Mouse (Mus musculus) forebrain, embryonic 13.5 days (tissue): ENCODE measurements around the gene Nhp2. TPM values are rescaled to one million over a fixed set of nuclear protein-coding genes. Genes with fewer than 3 reads are reported as not detected.

Experiments used
- ATAC-seq: fragments of 200-750 bp; cut with Nextera tagmentation; 2 replicates; pipeline ENCODE4 v1.8.0; 2017
- H3K27ac ChIP-seq: fragments of 300-500 bp; sonication (generic); 2 replicates; pipeline ENCODE4 v1.5.1; 2015; ENCODE audit warnings: inconsistent platforms, mild to moderate bottlenecking, moderate library complexity
- H3K27me3 ChIP-seq: fragments of 300-500 bp; sonication (generic); 2 replicates; pipeline ENCODE4 v1.6.1; 2015; ENCODE audit warnings: mild to moderate bottlenecking, inconsistent platforms
- H3K36me3 ChIP-seq: fragments of 300-500 bp; sonication (generic); 2 replicates; pipeline ENCODE4 v1.6.1; 2015; ENCODE audit warnings: mild to moderate bottlenecking, inconsistent platforms; ENCODE audit not compliant: poor library complexity, severe bottlenecking
- H3K4me1 ChIP-seq: fragments of 300-500 bp; sonication (generic); 2 replicates; pipeline ENCODE4 v1.6.1; 2015; ENCODE audit warnings: inconsistent platforms
- H3K4me2 ChIP-seq: fragments of 300-500 bp; sonication (generic); 2 replicates; pipeline ENCODE4 v1.6.1; 2015; ENCODE audit warnings: inconsistent platforms, mild to moderate bottlenecking, moderate library complexity
- H3K4me3 ChIP-seq: fragments of 300-500 bp; sonication (generic); 2 replicates; pipeline ENCODE4 v1.5.1; 2015; ENCODE audit warnings: mild to moderate bottlenecking, inconsistent platforms
- H3K9ac ChIP-seq: fragments of 300-500 bp; sonication (generic); 2 replicates; pipeline ENCODE4 v1.6.1; 2015; ENCODE audit warnings: mild to moderate bottlenecking, inconsistent platforms
- H3K9me3 ChIP-seq: fragments of 300-500 bp; sonication (generic); replicated peaks from 2 replicates; pipeline ENCODE4 v1.6.1; 2016; ENCODE audit warnings: inconsistent platforms
- WGBS: fragments of 180-500 bp; shearing (Covaris S2); methylation state at CpG from one replicate; pipeline ENCODE4 v1.1.7; 2015; 5-methylcytosine and 5-hydroxymethylcytosine counted together
- polyA plus RNA-seq: library from polyadenylated mRNA; unstranded; fragments of >200 nt; fragmentation: Nextera tagmentation; extraction: Ambion mirVana; gene quantifications from 2 replicates; pipeline ENCODE4 v1.2.1, GENCODE M21; 2015

Gene Nhp2
- polyA plus RNA-seq: 123 and 141 TPM in 2 replicates

- Histone ChIP-seq H3K4me2 (peak within 1 kb of the TSS; percentile 86), H3K9ac (peak within 1 kb of the TSS; percentile 78), H3K9me3 (no peaks in the 10 kb centered on the region), H3K4me1 (peaks cover 23% of the 10 kb centered on the region), H3K27me3 (0 out of 2 replicates have a peak, but pooled peaks cover 4% of the 10 kb centered on the region), H3K36me3 (peaks cover 32% of the 10 kb centered on the region), H3K4me3 (peak within 1 kb of the TSS; percentile 92), H3K27ac (no peak within 1 kb of the TSS)
- peak; percentile 96 for ATAC-seq
- under 1% methylated on average over 51 of the region's 51 CpGs for WGBS
Measured at GRCm38 (mm10) chr11:51619409-51620060, at the start of gene Nhp2. Gene Nhp2, plus strand, starts transcription at chr11:51619735.

- Histone ChIP-seq H3K27me3 (no peaks in the 10 kb centered on the region), H3K4me2 (no peak overlapping the region), H3K9ac (no peak overlapping the region), H3K4me1 (no peaks in the 10 kb centered on the region), H3K27ac (0 out of 2 replicates have a peak overlapping the region, but pooled peaks have one; percentile 21), H3K36me3 (no peaks in the 10 kb centered on the region), H3K9me3 (no peaks in the 10 kb centered on the region), H3K4me3 (no peak overlapping the region)
- 64% methylated on average over 4 of the region's 4 CpGs for WGBS
- no peak for ATAC-seq
Measured at GRCm38 (mm10) chr11:51576454-51576853, 43.1 kb upstream of the Nhp2 start.

DNA sequence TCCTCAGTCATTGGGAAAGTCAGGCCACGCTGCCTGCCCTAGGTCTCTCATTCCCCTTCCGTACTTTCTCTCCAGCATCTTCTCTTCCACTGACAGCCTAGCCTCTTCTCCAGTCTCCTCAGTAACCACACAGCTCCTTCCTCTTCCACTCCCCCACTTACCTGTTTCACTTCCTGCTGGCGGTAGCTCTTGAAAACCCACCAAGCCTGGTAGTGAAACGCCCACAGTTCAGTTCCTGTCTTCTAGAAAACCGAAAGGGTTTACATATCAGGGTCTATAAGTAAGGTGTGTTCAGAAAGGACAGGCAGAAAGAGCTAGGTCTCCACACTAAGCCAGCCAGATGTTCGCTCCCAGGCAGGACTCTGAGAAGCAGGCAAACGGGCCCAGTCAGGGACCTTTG, 41.9 kb upstream of the Nhp2 start:
- Histone ChIP-seq H3K36me3 (no peaks in the 10 kb centered on the region), H3K4me3 (no peak overlapping the region), H3K9ac (no peak overlapping the region), H3K27ac (no peak overlapping the region), H3K4me2 (no peak overlapping the region), H3K27me3 (no peaks in the 10 kb centered on the region), H3K9me3 (no peaks in the 10 kb centered on the region), H3K4me1 (no peaks in the 10 kb centered on the region)
- WGBS: 88% methylated on average over 7 of the region's 7 CpGs
- ATAC-seq: no peak

DNA sequence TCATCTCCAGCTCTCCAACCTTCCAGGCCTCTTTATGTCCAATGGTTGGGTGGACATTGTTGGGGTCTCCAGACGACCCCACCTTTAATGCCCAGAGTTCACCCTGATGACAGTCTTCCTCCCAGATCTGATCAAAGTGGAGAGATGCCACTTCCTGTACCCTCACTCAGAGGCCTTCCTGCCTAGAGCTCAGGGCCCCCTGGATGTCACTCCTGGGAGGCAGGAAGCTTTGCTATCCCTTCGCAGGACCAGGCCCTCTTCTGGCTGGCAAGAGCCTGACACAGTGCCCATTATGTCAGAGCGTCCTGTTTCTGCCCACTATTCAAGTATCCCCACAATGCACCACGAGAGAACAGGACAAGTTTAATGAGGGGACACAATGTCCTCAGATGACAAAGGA, 40.5 kb upstream of the Nhp2 start:
- H3K9me3 ChIP-seq: no peaks in the 10 kb centered on the region
- peaks cover 9% of the 10 kb centered on the region for H3K4me1 ChIP-seq
- no peak overlapping the region for H3K4me3 ChIP-seq
- H3K4me2 ChIP-seq: no peak overlapping the region
- 61% methylated on average over 4 of the region's 4 CpGs for WGBS
- no peak for ATAC-seq
- H3K27ac ChIP-seq: no peak overlapping the region
- no peaks in the 10 kb centered on the region for H3K36me3 ChIP-seq
- H3K27me3 ChIP-seq: no peaks in the 10 kb centered on the region
- H3K9ac ChIP-seq: no peak overlapping the region

DNA sequence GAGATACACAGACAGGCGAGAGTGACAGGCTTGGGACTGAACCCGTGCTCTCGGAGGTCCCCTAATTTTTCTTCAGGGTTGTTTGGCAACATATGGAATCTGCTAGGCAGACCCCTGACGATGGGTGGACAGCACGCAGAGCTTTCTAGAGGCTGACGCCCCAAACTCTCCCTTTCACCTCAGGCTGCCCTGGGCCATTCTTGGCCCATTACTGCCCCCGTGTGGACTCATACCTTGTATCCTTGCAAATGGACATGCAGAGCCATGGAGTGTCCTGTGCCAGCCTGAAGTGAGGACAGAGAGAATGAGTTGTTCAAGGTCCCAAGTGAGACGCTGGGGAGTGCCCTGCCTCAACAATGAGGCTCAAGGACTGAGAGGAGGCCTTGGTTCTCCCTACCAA, 36.8 kb upstream of the Nhp2 start:
- 31% methylated on average over 8 of the region's 8 CpGs for WGBS
- ATAC-seq: no peak
- Histone ChIP-seq H3K27me3 (no peaks in the 10 kb centered on the region), H3K4me1 (peaks cover 29% of the 10 kb centered on the region), H3K36me3 (peaks cover 21% of the 10 kb centered on the region), H3K4me3 (no peak overlapping the region), H3K4me2 (no peak overlapping the region), H3K9me3 (no peaks in the 10 kb centered on the region), H3K9ac (no peak overlapping the region), H3K27ac (no peak overlapping the region)

DNA sequence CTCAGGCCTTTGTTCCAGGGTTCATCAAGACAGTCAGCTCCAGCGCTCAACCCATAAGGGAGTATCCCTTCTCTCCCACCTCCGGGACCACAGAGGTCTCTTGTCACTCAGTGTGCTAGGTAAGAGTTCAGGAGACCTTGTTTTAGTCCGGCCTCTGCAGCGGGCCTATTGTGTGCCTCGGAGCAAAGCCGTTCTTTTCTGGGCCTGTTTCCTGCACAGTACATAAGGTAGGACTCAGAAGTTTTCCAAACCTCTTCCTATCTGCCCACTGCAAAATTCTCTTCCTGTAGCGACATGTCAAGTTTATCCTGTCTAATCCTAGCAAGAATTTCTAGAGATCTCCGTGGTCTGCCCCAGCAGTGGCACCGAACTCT, 35.5 kb upstream of the Nhp2 start:
- H3K9me3 ChIP-seq: no peaks in the 10 kb centered on the region
- H3K4me1 ChIP-seq: peaks cover 29% of the 10 kb centered on the region
- peak overlapping the region; percentile 63 for H3K4me3 ChIP-seq
- H3K27ac ChIP-seq: peak overlapping the region; percentile 95
- H3K27me3 ChIP-seq: no peaks in the 10 kb centered on the region
- H3K36me3 ChIP-seq: peaks cover 34% of the 10 kb centered on the region
- peak; percentile 28; the same call in 1 of the 2 replicates for ATAC-seq
- H3K4me2 ChIP-seq: peak overlapping the region; percentile 89
- 8% methylated on average over 9 of the region's 9 CpGs for WGBS
- peak overlapping the region; percentile 83 for H3K9ac ChIP-seq

DNA sequence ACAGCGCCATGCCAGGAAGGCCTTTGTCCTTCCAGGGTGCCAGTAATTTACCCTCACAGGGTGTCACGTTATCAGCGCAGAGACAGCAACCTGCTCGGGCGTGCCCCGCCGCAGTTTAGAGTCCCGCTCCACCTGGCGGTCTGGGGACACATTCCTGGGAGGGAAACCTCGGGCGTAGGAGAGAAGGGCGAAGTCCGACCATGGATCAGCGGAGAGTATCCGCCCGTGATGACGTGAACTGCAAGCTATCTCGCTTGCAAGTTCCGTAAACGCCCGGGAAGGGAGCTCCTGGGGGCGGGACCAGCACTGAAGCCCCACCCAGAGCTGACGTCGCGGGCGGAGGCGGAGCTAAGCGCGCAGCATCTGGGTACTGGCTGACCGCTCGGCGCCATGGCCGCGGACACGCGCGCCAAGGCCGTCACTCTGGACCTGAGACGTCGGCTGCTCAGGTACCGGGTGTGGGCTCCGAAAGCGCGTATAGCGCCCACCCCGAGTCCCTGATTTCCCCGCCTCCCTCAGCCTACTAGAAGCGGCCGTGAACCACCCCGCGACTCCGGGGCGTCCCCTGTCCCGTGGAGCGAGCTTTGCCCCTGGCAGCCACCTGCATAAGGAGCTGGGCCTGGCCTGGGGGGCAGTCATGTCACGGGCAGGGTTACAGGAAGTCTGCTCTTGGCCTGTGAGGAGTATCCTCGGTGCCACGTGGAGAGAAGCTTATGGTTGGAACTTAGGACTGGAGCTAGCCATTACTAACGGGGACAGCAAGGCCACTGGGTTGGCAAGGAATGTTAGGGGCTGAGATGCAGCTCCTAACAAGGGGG, 34.9 kb upstream of the Nhp2 start, which contains the start of gene Phykpl:
Phykpl (plus strand) TSS at position 327 of the 818 bp plus-strand sequence.
- Histone ChIP-seq H3K36me3 (peaks cover 40% of the 10 kb centered on the region), H3K27ac (peak within 1 kb of the TSS; percentile 95), H3K9me3 (no peaks in the 10 kb centered on the region), H3K4me3 (peak within 1 kb of the TSS; percentile 63), H3K4me2 (peak within 1 kb of the TSS; percentile 89), H3K9ac (peak within 1 kb of the TSS; percentile 83), H3K27me3 (no peaks in the 10 kb centered on the region), H3K4me1 (peaks cover 29% of the 10 kb centered on the region)
- peak; percentile 95 for ATAC-seq
- under 1% methylated on average over 59 of the region's 59 CpGs for WGBS

- peak overlapping the region; percentile 63 for H3K4me3 ChIP-seq
- peak overlapping the region; percentile 83 for H3K9ac ChIP-seq
- no peaks in the 10 kb centered on the region for H3K27me3 ChIP-seq
- peaks cover 51% of the 10 kb centered on the region for H3K36me3 ChIP-seq
- 57% methylated on average over 8 of the region's 8 CpGs for whole genome bisulfite sequencing
- H3K9me3 ChIP-seq: no peaks in the 10 kb centered on the region
- peak overlapping the region; percentile 89 for H3K4me2 ChIP-seq
- no peak for ATAC-seq
- peak overlapping the region; percentile 95 for H3K27ac ChIP-seq
- H3K4me1 ChIP-seq: peaks cover 29% of the 10 kb centered on the region
Measured at GRCm38 (mm10) chr11:51585608-51586252, 33.8 kb upstream of the Nhp2 start.

GRCm38 (mm10) chr11:51586411-51586810, 33.1 kb upstream of the Nhp2 start:
- H3K27ac ChIP-seq: no peak overlapping the region
- H3K4me2 ChIP-seq: no peak overlapping the region
- H3K4me3 ChIP-seq: no peak overlapping the region
- peaks cover 58% of the 10 kb centered on the region for H3K36me3 ChIP-seq
- no peaks in the 10 kb centered on the region for H3K27me3 ChIP-seq
- WGBS: 89% methylated on average over 13 of the region's 13 CpGs
- no peaks in the 10 kb centered on the region for H3K9me3 ChIP-seq
- no peak overlapping the region for H3K9ac ChIP-seq
- H3K4me1 ChIP-seq: peaks cover 29% of the 10 kb centered on the region
- ATAC-seq: no peak

DNA sequence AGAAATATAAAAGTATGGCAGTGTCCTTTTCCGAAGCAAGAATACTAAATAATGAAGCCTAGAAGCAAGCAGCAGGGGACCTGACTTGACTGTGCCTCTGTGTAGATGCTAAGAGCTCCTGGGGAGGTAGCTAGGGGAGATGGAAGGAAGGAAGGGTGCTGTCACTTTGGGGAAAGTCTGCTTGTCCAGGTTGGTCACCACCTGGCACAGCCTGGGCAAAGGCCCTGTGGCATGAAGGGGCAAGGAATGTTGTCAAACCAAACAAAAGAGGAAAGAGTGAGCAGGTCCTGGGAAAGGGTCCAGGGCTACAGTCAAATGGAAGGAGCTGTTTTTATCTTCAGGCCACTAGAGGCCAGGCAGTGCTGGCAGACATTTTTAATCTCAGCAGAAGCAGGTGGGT, 32.5 kb upstream of the Nhp2 start:
- Histone ChIP-seq H3K4me2 (no peak overlapping the region), H3K4me1 (peaks cover 29% of the 10 kb centered on the region), H3K4me3 (no peak overlapping the region), H3K27ac (no peak overlapping the region), H3K9ac (no peak overlapping the region), H3K36me3 (peaks cover 64% of the 10 kb centered on the region), H3K27me3 (no peaks in the 10 kb centered on the region), H3K9me3 (no peaks in the 10 kb centered on the region)
- no peak for ATAC-seq
- 92% methylated on average over 1 of the region's 1 CpGs for WGBS

- Histone ChIP-seq H3K9ac (no peak overlapping the region), H3K4me1 (peaks cover 22% of the 10 kb centered on the region), H3K36me3 (peaks cover 82% of the 10 kb centered on the region), H3K4me3 (no peak overlapping the region), H3K27me3 (no peaks in the 10 kb centered on the region), H3K4me2 (no peak overlapping the region), H3K9me3 (no peaks in the 10 kb centered on the region), H3K27ac (no peak overlapping the region)
- 98% methylated on average over 3 of the region's 3 CpGs for WGBS
- no peak for ATAC-seq
Measured at GRCm38 (mm10) chr11:51588833-51589232, 30.7 kb upstream of the Nhp2 start.

DNA sequence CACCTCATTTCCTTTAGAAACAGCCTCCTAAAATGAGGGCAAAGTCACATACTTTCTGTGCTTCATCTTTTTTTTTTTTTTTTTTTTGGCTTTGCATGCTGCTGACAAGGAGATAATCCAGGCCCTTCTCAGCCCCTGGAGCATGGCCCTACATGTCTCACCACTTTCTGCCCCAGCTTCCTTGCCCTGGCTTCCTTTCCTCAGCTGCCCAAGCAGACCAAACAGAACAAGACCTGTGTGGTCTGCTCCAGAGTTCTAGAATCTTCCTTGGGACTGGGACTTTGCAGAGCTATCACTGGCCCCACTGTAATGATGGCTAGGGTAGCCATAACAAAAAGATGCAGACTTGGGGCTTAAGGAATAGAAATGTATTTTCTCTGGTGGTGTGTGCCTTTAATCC, 29.5 kb upstream of the Nhp2 start:
- no peak for ATAC-seq

More for the DNA sequence above, 29.5 kb upstream of the Nhp2 start:
- peaks cover 14% of the 10 kb centered on the region for H3K4me1 ChIP-seq
- no peaks in the 10 kb centered on the region for H3K27me3 ChIP-seq
- H3K9me3 ChIP-seq: no peaks in the 10 kb centered on the region
- no peak overlapping the region for H3K27ac ChIP-seq
- no peak overlapping the region for H3K9ac ChIP-seq
- H3K36me3 ChIP-seq: peaks cover 94% of the 10 kb centered on the region
- H3K4me2 ChIP-seq: no peak overlapping the region
- no peak overlapping the region for H3K4me3 ChIP-seq
